Mouse (Mus musculus): Measurements from ENCODE around the gene L3mbtl3. TPM values are rescaled to one million over a fixed set of nuclear protein-coding genes. Genes with fewer than 3 reads are reported as not detected.

The L3mbtl3 gene
- polyA plus RNA-seq, 1 experiment from 2014 or later, result 35.3 TPM

DNA sequence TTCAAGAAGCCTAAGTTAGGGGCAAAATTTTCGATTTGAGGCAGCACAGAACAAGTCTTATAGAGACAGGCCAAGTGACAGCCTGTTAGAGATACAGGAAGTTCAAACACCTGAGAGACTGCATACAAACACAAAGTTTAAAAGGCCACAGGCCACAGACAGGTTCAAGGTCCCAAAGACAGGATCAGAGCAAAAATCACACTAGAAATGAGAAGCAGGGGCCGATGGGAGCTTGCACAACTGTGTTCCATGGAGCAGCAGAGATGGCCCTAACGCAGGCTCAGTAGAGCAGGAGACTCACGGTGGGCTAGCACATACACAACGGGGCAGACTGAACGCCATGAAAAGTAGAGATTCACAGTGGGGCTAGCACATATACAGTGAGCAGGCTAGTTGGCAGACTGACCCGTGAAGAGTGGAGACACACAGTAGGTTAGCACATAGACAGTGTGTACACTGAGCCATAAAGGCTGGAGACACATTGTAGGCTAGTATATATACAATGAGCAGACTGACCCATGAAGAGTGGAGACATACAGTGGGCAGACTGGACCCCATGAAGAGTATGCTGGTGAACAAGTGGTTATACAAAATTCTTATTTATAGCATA, 24.5 kb downstream of the L3mbtl3 start:
- H3K27ac ChIP-seq (replicated peaks; ENCODE audit: low read depth, low read length), result no peak overlapping the region
- DNase-seq (no peak), ATAC-seq (ENCODE audit: low FRiP score, low TSS enrichment) (no peak)
- WGBS, result 91% methylated on average over 7 of the region's 7 CpGs
- H3K9ac ChIP-seq (replicated peaks; ENCODE audit: low read length), result no peak overlapping the region
- H3K4me2 ChIP-seq (ENCODE audit: low read length), result no peak overlapping the region
- no peak overlapping the region for H3K4me3 ChIP-seq (replicated peaks; ENCODE audit: low read depth, low read length)
- no peaks in the 10 kb centered on the region for H3K4me1 ChIP-seq (ENCODE audit: control insufficient read depth, insufficient read depth, low read length)
- H3K36me3 ChIP-seq (ENCODE audit: control insufficient read depth, insufficient read depth, low read length), result 0 out of 2 replicates have a peak, but pooled peaks cover 5% of the 10 kb centered on the region
- no peaks in the 10 kb centered on the region for H3K27me3 ChIP-seq (ENCODE audit: control insufficient read depth, insufficient read depth, low read length)
- H3K9me3 ChIP-seq (ENCODE audit: control insufficient read depth, low read length), result no peaks in the 10 kb centered on the region

DNA sequence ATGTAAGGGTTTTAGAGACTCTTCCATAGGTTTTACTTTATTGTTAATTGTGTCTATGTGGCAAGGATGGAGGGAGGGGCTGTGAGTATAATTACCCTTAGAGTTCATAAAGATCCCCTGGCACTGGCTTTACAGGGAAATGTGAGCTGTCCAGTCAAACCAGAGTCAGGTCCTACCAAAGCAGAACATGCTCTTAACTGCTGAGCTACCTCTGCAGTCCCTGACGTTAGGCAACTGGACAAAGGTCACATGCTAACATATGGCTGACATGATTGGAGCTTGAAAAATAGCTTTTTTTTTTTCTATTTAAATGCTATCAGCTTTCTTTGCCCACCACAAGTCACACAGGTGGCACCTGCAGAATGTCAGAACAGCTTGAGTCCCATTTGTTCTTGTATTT, 25.6 kb downstream of the L3mbtl3 start:
- Histone ChIP-seq H3K4me1 (ENCODE audit: control insufficient read depth, insufficient read depth, low read length) (no peaks in the 10 kb centered on the region), H3K4me3 (replicated peaks; ENCODE audit: low read depth, low read length) (no peak overlapping the region), H3K9ac (replicated peaks; ENCODE audit: low read length) (no peak overlapping the region), H3K27ac (replicated peaks; ENCODE audit: low read depth, low read length) (no peak overlapping the region), H3K9me3 (ENCODE audit: control insufficient read depth, low read length) (no peaks in the 10 kb centered on the region), H3K36me3 (ENCODE audit: control insufficient read depth, insufficient read depth, low read length) (0 out of 2 replicates have a peak, but pooled peaks cover 2% of the 10 kb centered on the region), H3K4me2 (ENCODE audit: low read length) (no peak overlapping the region), H3K27me3 (ENCODE audit: control insufficient read depth, insufficient read depth, low read length) (no peaks in the 10 kb centered on the region)
- 79% methylated on average over 1 of the region's 1 CpGs for WGBS
- DNase-seq (no peak), ATAC-seq (ENCODE audit: low FRiP score, low TSS enrichment) (no peak)

DNA sequence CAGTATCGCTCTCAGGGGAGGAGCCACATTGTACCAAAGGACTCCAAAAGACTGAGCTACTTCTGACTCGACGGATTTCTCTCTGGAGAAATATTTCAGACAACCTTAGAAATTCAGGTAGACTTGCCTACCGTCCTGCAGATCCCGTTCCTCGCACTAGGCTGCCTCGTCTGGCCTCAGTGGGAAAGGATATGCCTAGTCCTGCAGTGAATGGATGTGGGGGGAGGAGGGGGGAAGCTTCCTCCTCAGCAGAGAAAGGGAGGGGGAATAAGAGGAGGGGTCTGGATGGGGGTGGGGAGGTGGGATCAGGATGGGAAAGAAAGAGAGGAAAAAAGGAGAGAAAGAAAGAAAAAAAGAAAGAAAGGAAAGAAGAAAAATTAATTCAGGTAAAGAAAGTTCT, 28.2 kb downstream of the L3mbtl3 start:
- peaks cover 16% of the 10 kb centered on the region for H3K36me3 ChIP-seq (ENCODE audit: control insufficient read depth, insufficient read depth, low read length)
- 33% methylated on average over 7 of the region's 7 CpGs for WGBS
- no peaks in the 10 kb centered on the region for H3K27me3 ChIP-seq (ENCODE audit: control insufficient read depth, insufficient read depth, low read length)
- no peak overlapping the region for H3K9ac ChIP-seq (replicated peaks; ENCODE audit: low read length)
- H3K27ac ChIP-seq (replicated peaks; ENCODE audit: low read depth, low read length), result no peak overlapping the region
- ATAC-seq (ENCODE audit: low FRiP score, low TSS enrichment) (no peak), DNase-seq (no peak)
- H3K4me3 ChIP-seq (replicated peaks; ENCODE audit: low read depth, low read length), result no peak overlapping the region
- H3K4me2 ChIP-seq (ENCODE audit: low read length), result no peak overlapping the region
- H3K4me1 ChIP-seq (ENCODE audit: control insufficient read depth, insufficient read depth, low read length), result no peaks in the 10 kb centered on the region
- H3K9me3 ChIP-seq (ENCODE audit: control insufficient read depth, low read length), result no peaks in the 10 kb centered on the region

DNA sequence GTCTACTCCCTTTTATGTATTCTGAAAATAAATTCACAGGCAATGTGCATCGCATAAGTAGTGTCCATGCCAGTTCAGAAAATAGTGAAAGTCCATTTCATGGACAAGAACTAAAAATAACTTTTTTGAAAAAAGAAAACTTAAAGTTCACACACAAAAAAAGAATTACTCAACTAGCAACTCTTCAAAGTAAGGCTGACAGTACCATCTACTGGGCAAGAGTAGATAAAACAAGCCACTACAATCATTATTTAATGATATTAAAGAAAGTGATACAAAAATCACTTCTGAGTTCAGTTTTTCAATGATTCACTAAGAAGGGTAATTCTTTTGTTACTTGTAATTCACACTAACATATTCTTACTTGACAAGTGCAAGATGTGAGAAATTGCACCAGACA, 29.9 kb downstream of the L3mbtl3 start:
- H3K4me2 ChIP-seq (ENCODE audit: low read length), result no peak overlapping the region
- ATAC-seq (ENCODE audit: low FRiP score, low TSS enrichment) (no peak), DNase-seq (peak; percentile 33)
- H3K9ac ChIP-seq (replicated peaks; ENCODE audit: low read length), result no peak overlapping the region
- WGBS, result 93% methylated on average over 1 of the region's 1 CpGs
- no peak overlapping the region for H3K4me3 ChIP-seq (replicated peaks; ENCODE audit: low read depth, low read length)
- H3K4me1 ChIP-seq (ENCODE audit: control insufficient read depth, insufficient read depth, low read length), result no peaks in the 10 kb centered on the region
- H3K9me3 ChIP-seq (ENCODE audit: control insufficient read depth, low read length), result no peaks in the 10 kb centered on the region
- H3K36me3 ChIP-seq (ENCODE audit: control insufficient read depth, insufficient read depth, low read length), result peaks cover 24% of the 10 kb centered on the region
- no peak overlapping the region for H3K27ac ChIP-seq (replicated peaks; ENCODE audit: low read depth, low read length)
- no peaks in the 10 kb centered on the region for H3K27me3 ChIP-seq (ENCODE audit: control insufficient read depth, insufficient read depth, low read length)

DNA sequence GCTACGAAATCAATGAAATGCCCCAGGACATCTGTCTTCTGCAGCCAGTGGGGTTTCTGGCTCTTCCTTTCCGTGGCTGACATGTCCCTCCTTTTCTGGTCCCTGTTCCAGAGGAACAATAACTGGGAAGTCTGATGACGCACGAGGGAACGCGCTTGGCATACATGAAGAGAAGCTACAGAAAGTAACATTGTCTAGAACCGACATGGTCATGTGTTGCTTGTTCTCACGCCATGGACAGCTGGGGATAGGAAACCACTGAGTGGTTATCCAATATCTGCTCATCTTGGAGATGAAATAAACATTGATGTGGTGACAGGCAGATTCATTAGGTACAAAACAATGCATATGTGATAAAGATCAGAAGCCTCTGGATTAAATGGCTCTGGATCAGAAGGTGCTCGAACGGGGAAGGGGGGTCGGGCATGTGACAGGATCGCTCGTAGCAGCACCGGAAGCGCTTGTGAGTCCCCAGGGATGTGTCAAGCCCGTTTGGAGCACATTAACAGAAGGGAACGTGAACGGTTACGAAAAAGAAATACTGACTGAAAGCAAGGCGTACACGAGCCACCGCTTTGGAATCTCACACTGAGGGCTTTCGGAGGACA, 37.8 kb downstream of the L3mbtl3 start:
- Histone ChIP-seq H3K4me3 (replicated peaks; ENCODE audit: low read depth, low read length) (no peak overlapping the region), H3K4me2 (ENCODE audit: low read length) (no peak overlapping the region), H3K4me1 (ENCODE audit: control insufficient read depth, insufficient read depth, low read length) (no peaks in the 10 kb centered on the region), H3K27ac (replicated peaks; ENCODE audit: low read depth, low read length) (no peak overlapping the region), H3K36me3 (ENCODE audit: control insufficient read depth, insufficient read depth, low read length) (peaks cover 70% of the 10 kb centered on the region), H3K27me3 (ENCODE audit: control insufficient read depth, insufficient read depth, low read length) (no peaks in the 10 kb centered on the region), H3K9ac (replicated peaks; ENCODE audit: low read length) (no peak overlapping the region), H3K9me3 (ENCODE audit: control insufficient read depth, low read length) (no peaks in the 10 kb centered on the region)
- no peak for ATAC-seq (ENCODE audit: low FRiP score, low TSS enrichment)
- no peak for DNase-seq
- 83% methylated on average over 23 of the region's 23 CpGs for WGBS

DNA sequence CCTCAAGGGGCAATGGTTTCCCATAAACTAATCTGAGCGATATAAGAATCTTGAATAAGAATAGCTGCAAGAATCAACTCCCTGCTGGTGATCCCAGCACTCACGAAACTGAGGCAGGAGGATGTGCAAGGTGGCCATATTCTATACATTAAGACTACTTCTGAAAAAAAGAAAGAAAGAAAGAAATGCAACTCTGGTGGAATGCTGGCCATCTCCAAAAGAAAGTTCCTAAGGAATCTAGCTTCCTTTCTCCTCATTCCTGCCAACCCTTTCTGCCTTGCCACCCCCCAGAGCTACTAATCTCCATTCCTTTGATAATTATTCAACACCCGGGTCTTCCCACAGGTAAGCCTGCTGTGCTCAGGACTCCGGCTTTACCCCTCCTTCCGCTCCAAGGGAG, 41.8 kb downstream of the L3mbtl3 start:
- 42% methylated on average over 5 of the region's 5 CpGs for WGBS
- ATAC-seq (ENCODE audit: low FRiP score, low TSS enrichment), result no peak

DNA sequence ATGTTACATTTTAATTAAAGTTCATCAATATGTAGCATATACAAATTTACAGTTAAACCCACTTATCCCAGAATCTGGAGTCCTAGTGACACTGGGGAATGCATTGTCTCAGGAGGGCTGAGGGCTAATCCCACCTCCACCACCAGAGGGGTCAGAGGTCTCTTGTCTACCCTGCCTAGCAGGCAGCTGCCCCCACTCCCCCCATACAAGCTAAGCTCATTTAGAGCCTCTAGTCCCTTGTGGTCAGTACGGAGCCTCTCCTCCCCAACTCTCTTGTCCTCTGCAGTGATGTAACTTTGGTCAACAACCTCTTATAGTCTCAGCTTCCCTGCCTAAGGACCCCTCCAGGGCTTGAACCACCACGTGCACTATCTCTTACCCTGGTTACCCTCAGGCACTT, 43.0 kb downstream of the L3mbtl3 start:
- no peak overlapping the region for H3K27ac ChIP-seq (replicated peaks; ENCODE audit: low read depth, low read length)
- 12% methylated on average over 2 of the region's 2 CpGs for WGBS
- DNase-seq, result no peak
- ATAC-seq (ENCODE audit: low FRiP score, low TSS enrichment), result no peak
- H3K36me3 ChIP-seq (ENCODE audit: control insufficient read depth, insufficient read depth, low read length), result peaks cover 27% of the 10 kb centered on the region
- H3K4me2 ChIP-seq (ENCODE audit: low read length), result no peak overlapping the region
- H3K27me3 ChIP-seq (ENCODE audit: control insufficient read depth, insufficient read depth, low read length), result no peaks in the 10 kb centered on the region
- no peaks in the 10 kb centered on the region for H3K9me3 ChIP-seq (ENCODE audit: control insufficient read depth, low read length)
- H3K4me1 ChIP-seq (ENCODE audit: control insufficient read depth, insufficient read depth, low read length), result peaks cover 8% of the 10 kb centered on the region; the same call in 1 of the 2 replicates
- H3K9ac ChIP-seq (replicated peaks; ENCODE audit: low read length), result no peak overlapping the region
- no peak overlapping the region for H3K4me3 ChIP-seq (replicated peaks; ENCODE audit: low read depth, low read length)

More for the DNA sequence above, 41.8 kb downstream of the L3mbtl3 start:
- Histone ChIP-seq H3K9me3 (ENCODE audit: control insufficient read depth, low read length) (no peaks in the 10 kb centered on the region), H3K4me1 (ENCODE audit: control insufficient read depth, insufficient read depth, low read length) (no peaks in the 10 kb centered on the region), H3K4me2 (ENCODE audit: low read length) (no peak overlapping the region), H3K27me3 (ENCODE audit: control insufficient read depth, insufficient read depth, low read length) (no peaks in the 10 kb centered on the region), H3K36me3 (ENCODE audit: control insufficient read depth, insufficient read depth, low read length) (peaks cover 39% of the 10 kb centered on the region), H3K27ac (replicated peaks; ENCODE audit: low read depth, low read length) (no peak overlapping the region), H3K9ac (replicated peaks; ENCODE audit: low read length) (no peak overlapping the region), H3K4me3 (replicated peaks; ENCODE audit: low read depth, low read length) (no peak overlapping the region)
- no peak for DNase-seq

DNA sequence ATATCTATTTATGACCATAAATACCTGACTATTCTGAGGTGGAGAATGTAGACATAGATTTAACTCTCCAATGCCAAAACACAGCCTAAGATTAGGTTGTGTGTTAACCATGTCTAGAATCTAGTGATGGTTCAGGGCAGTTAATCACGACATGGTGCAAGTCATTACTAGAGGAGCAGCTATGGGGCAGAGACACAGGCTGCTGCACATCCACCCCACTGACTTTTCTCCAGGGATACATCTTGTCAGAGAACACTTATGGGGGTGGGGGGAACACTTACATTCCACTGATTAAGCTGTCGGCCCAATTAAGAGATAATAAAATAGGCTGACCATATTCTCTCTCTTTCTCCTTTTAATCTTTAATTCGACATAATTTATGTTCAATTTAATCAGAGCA, 46.9 kb downstream of the L3mbtl3 start:
- no peak overlapping the region for H3K4me3 ChIP-seq (replicated peaks; ENCODE audit: low read depth, low read length)
- no peak overlapping the region for H3K9ac ChIP-seq (replicated peaks; ENCODE audit: low read length)
- DNase-seq (no peak), ATAC-seq (ENCODE audit: low FRiP score, low TSS enrichment) (no peak)
- no peak overlapping the region for H3K27ac ChIP-seq (replicated peaks; ENCODE audit: low read depth, low read length)
- no peaks in the 10 kb centered on the region for H3K9me3 ChIP-seq (ENCODE audit: control insufficient read depth, low read length)
- 53% methylated on average over 3 of the region's 3 CpGs for WGBS
- H3K27me3 ChIP-seq (ENCODE audit: control insufficient read depth, insufficient read depth, low read length), result no peaks in the 10 kb centered on the region
- H3K4me2 ChIP-seq (ENCODE audit: low read length), result no peak overlapping the region
- peaks cover 8% of the 10 kb centered on the region; the same call in 1 of the 2 replicates for H3K4me1 ChIP-seq (ENCODE audit: control insufficient read depth, insufficient read depth, low read length)
- H3K36me3 ChIP-seq (ENCODE audit: control insufficient read depth, insufficient read depth, low read length), result peaks cover 10% of the 10 kb centered on the region; the same call in 1 of the 2 replicates
